Mouse (Mus musculus): ENCODE results near the gene Pdk2.
A peak's percentile ranks its signal among the peaks of the same experiment; 100 is the strongest.

Gene Pdk2

GRCm38 (mm10) chr11:95002705-95003104 lies 38.4 kb downstream of the Pdk2 start:
- DNase-seq (ENCODE audit: low spot score): no peak

GRCm38 (mm10) chr11:95001584-95002347 lies 39.4 kb downstream of the Pdk2 start:
- no peak for DNase-seq (ENCODE audit: low spot score)

DNA sequence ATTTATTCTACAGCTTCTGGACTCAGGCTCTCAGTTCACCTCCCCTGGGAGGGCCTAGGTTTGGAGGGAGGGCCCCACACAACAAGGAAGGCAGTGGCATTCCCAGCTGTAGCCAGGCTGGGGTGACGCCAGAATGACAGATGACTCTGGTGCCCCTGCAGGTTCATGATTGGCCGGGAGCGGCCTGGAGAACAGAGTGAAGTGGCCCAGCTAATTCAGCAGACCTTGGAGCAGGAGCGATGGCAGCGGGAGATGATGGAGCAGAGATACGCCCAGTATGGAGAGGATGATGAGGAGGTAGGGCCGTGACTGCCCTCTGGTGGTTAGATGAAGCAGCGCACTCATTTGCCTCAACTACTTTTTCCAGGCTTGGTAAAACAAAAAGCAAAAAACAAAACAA lies 40.1 kb downstream of the Pdk2 start:
- DNase-seq (ENCODE audit: low spot score): no peak

DNA sequence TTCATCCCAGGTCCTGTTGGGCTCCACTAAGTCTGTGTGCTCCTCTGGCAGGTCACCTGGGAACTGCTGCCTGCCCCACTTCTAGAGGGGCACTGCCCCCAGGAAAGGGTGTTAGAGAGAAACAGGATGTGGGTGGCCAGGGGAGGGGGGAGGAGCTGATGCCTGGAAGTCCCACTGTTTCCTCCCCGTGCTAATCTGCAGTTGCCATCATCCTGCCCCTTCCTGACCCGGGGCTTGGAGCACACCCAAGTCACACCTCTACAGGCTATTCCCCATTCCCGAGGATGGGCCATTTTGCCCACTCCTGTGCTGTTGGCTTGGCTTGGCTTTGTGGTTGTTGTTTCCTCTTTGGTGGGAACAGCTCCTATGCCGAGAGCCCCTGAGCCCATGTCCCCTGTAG lies 40.6 kb downstream of the Pdk2 start:
- DNase-seq (ENCODE audit: low spot score): no peak

GRCm38 (mm10) chr11:95000128-95000527 lies 41.0 kb downstream of the Pdk2 start:
- no peak for DNase-seq (ENCODE audit: low spot score)

- DNase-seq (ENCODE audit: low spot score): no peak
These were observed 43.1 kb downstream of the Pdk2 start for GRCm38 (mm10) chr11:94998041-94998531.

GRCm38 (mm10) chr11:94997596-94997995 lies 43.6 kb downstream of the Pdk2 start:
- no peak for DNase-seq (ENCODE audit: low spot score)

GRCm38 (mm10) chr11:94996984-94997383 lies 44.2 kb downstream of the Pdk2 start:
- DNase-seq (ENCODE audit: low spot score): no peak

DNA sequence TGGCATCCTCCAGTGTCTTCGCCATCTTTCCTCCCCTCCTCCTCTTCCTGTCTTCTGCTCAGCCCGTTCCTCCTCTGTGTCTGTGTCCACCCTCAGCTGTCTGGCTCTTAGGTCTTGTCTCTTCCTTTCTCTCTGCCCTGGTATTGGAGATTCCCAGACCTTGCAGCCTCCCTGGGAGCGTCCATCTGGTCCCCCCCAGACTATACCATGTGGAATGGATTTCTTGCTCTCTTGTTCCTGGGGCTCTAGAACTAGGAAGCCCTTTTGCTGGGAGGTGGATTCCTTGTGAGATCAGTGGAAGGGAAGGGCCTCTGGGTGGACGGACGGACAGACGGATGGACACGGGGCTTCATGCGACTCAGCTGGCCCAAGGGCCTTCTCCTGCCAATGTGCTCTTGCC lies 45.1 kb downstream of the Pdk2 start:
- no peak for DNase-seq (ENCODE audit: low spot score)

DNA sequence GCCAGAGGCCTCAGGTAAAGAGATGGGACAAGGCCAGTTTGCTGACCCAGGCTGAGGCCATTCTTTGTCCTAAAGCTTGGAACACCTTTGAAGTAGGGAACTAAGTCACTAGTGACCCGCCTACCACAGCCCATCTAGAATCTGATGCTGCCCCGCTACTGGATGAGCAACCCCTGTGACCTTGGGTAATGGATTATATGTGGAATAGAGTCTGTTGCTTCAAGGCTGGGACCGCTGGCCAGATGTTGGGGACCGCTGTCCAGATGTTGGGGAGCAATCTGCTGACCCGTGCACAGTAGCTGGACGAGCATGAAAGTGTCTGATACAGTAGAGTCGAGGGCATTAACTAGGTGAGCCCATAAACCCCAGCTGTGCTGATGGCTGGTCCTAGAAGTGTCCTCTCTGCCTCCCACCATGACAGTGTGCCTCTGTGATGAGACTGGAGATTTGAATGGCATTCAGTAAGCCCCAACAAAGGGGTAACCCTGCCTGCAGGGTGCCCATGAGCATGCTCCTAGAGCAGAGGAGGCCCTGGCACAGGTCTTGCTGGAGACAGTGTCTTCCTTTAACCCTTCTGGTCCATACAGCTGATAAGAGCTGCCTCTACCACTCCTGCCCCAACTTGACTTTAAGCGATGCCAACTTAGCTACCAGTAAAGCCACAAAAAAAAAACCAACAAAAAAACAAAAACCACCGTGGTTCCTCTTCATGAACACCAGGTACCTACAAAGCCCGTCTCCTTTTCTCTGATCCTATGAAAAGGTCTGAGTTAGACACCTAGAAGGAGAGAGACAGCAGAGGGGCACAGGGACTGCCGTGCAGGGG lies 46.0 kb downstream of the Pdk2 start:
- DNase-seq (ENCODE audit: low spot score): no peak

GRCm38 (mm10) chr11:94994208-94994814 lies 46.8 kb downstream of the Pdk2 start:
- DNase-seq (ENCODE audit: low spot score): no peak

DNA sequence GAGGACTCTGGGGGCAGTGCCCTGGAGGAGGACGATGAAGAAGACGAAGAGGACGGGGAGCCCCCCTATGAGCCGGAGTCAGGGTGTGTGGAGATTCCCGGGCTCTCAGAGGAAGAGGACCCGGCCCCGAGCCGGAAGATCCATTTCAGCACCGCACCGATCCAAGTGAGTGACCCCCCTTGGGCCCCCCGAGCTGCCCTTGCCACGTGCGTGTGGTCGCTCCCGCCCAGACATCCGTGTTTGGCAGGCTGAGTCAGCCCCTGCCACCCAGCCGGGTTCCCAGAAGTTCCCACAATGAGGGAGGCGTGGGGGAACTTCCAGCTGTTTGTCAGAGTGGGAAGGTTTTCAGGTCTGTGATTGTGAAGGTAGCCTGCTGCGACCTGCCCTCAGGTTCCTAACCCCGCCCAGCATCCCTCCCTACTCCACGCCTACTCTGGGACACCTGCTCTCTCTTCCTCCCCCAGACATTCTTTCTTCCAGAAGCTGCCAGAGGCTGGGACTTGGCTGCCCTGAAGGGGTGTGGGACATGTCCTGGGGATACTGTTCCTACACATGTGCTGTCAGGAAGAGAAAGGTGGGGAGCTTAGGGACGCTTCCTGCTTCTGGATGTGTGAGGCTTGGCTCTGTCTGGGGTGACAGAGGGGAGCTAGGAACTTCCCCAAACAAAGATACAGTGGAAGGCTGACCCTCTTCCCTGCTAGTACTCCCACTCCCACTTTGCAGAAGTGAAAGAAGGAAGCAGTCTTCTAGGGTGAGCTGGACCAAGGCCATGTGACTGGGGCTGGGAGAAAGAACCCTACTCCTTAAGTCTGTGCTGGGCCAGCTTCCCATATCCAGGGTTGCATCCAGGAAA lies 48.2 kb downstream of the Pdk2 start:
- no peak for DNase-seq (ENCODE audit: low spot score)

DNA sequence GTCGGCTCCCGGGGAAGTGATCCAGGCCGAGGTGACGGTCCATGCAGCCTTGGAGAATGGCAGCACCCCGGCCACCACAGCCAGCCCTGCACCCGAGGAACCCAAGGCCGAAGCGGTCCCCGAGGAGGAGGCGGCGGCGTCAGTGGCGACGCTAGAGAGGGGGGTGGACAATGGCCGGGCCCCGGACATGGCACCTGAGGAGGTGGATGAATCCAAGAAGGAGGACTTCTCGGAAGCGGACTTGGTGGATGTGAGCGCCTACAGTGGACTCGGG lies 48.7 kb downstream of the Pdk2 start:
- DNase-seq (ENCODE audit: low spot score): no peak

- DNase-seq (ENCODE audit: low spot score): no peak
These were observed 49.3 kb downstream of the Pdk2 start for GRCm38 (mm10) chr11:94991641-94992479.

- peak; percentile 64 for DNase-seq (ENCODE audit: low spot score)
These were observed 50.2 kb downstream of the Pdk2 start, which contains the start of gene Ppp1r9b for GRCm38 (mm10) chr11:94990749-94991577. Gene Ppp1r9b (plus strand): TSS chr11:94991035.

GRCm38 (mm10) chr11:94990102-94990748 lies 50.9 kb downstream of the Pdk2 start:
- no peak for DNase-seq (ENCODE audit: low spot score)

DNA sequence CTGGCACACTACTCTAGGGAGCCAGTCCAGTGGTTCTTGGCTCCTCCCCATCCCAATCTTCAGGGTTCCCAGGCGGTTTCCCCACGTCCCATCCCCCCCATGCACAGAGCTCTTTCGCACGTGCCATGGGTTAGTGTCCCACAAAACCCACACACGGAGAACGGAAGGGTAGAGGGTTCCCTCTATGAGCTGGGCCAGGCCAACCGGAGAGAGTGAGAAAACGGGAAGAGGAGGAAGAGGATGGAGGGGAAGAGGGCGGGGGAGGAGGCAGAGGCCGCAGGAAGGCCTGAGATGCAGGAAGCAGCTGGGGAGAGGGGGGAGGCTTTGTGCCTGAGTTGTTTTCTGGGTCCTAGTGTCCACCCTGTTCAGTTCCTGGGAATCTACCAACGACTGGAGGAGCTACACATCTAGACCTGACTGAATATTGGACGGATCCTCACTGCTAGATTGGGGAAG lies 51.6 kb downstream of the Pdk2 start:
- no peak for DNase-seq (ENCODE audit: low spot score)

- DNase-seq (ENCODE audit: low spot score): no peak
These were observed 52.2 kb downstream of the Pdk2 start for GRCm38 (mm10) chr11:94988780-94989561.

GRCm38 (mm10) chr11:94987851-94988250 lies 53.3 kb downstream of the Pdk2 start:
- no peak for DNase-seq (ENCODE audit: low spot score)

Data from urinary bladder, postnatal 10 days (tissue).